Mouse (Mus musculus) stomach, embryonic 15.5 days (tissue): Measurements from ENCODE around the gene Srebf2. TPM values are rescaled to one million over a fixed set of nuclear protein-coding genes. Genes with fewer than 3 reads are reported as not detected.
A peak's percentile ranks its signal among the peaks of the same experiment; 100 is the strongest.

ENCODE experiments used
- ATAC-seq: fragments of 200-750 bp; cut with Nextera tagmentation; 2 replicates; pipeline ENCODE4 v1.8.0; 2017; ENCODE audit warnings: low read depth, moderate number of reproducible peaks, moderate TSS enrichment; ENCODE audit not compliant: insufficient read depth, low FRiP score
- H3K27ac ChIP-seq: fragments of 300-500 bp; sonication (generic); 2 replicates; pipeline ENCODE4 v1.5.1; 2015; ENCODE audit warnings: mild to moderate bottlenecking, inconsistent platforms
- H3K27me3 ChIP-seq: fragments of 300-500 bp; sonication (generic); replicated peaks from 2 replicates; pipeline ENCODE4 v1.6.1; 2015; ENCODE audit warnings: inconsistent platforms
- H3K36me3 ChIP-seq: fragments of 300-500 bp; sonication (generic); 2 replicates; pipeline ENCODE4 v1.6.1; 2015; ENCODE audit warnings: inconsistent platforms
- H3K4me1 ChIP-seq: fragments of 300-500 bp; sonication (generic); 2 replicates; pipeline ENCODE4 v1.6.1; 2015; ENCODE audit warnings: inconsistent platforms
- H3K4me2 ChIP-seq: fragments of 300-500 bp; sonication (generic); 2 replicates; pipeline ENCODE4 v1.6.1; 2015; ENCODE audit warnings: mild to moderate bottlenecking, inconsistent platforms
- H3K4me3 ChIP-seq: fragments of 300-500 bp; sonication (generic); replicated peaks from 2 replicates; pipeline ENCODE4 v1.5.1; 2015; ENCODE audit warnings: inconsistent platforms
- H3K9ac ChIP-seq: fragments of 300-500 bp; sonication (generic); 2 replicates; pipeline ENCODE4 v1.6.1; 2015; ENCODE audit warnings: inconsistent platforms
- H3K9me3 ChIP-seq: fragments of 300-500 bp; sonication (generic); 2 replicates; pipeline ENCODE4 v1.6.1; 2016; ENCODE audit warnings: inconsistent platforms
- WGBS: fragments of 180-500 bp; shearing (Covaris S2); methylation state at CpG from one replicate; pipeline ENCODE4 v1.1.7; 2015; 5-methylcytosine and 5-hydroxymethylcytosine counted together
- polyA plus RNA-seq: library from polyadenylated mRNA; unstranded; fragments of >200 nt; fragmentation: Nextera tagmentation; extraction: Ambion mirVana; gene quantifications from 2 replicates; pipeline ENCODE4 v1.2.1, GENCODE M21; 2015

Gene Srebf2
- polyA plus RNA-seq, 1 experiment from 2014 or later, result 152 TPM

GRCm38 (mm10) chr15:82158243-82159035, 11.5 kb downstream of the Srebf2 start:
- Histone ChIP-seq H3K4me1 (peaks cover 45% of the 10 kb centered on the region), H3K27me3 (no peaks in the 10 kb centered on the region), H3K36me3 (no peaks in the 10 kb centered on the region), H3K27ac (peak overlapping the region; percentile 77), H3K4me2 (peak overlapping the region; percentile 26; the same call in 1 of the 2 replicates), H3K9me3 (no peaks in the 10 kb centered on the region), H3K4me3 (no peak overlapping the region), H3K9ac (no peak overlapping the region)
- WGBS, result 37% methylated on average over 17 of the region's 17 CpGs
- ATAC-seq, result no peak; the same call in 1 of the 2 replicates

- Histone ChIP-seq H3K4me1 (peaks cover 52% of the 10 kb centered on the region), H3K4me3 (no peak overlapping the region), H3K36me3 (no peaks in the 10 kb centered on the region), H3K27ac (peak overlapping the region; percentile 77; the same call in 1 of the 2 replicates), H3K4me2 (no peak overlapping the region), H3K9me3 (no peaks in the 10 kb centered on the region), H3K9ac (no peak overlapping the region), H3K27me3 (no peaks in the 10 kb centered on the region)
- 73% methylated on average over 9 of the region's 9 CpGs for WGBS
- ATAC-seq, result no peak
Measured at GRCm38 (mm10) chr15:82159471-82159870, 12.5 kb downstream of the Srebf2 start.

GRCm38 (mm10) chr15:82160731-82161640, 14.0 kb downstream of the Srebf2 start:
- no peak overlapping the region for H3K4me3 ChIP-seq
- no peaks in the 10 kb centered on the region for H3K9me3 ChIP-seq
- no peaks in the 10 kb centered on the region for H3K27me3 ChIP-seq
- ATAC-seq, result no peak
- no peak overlapping the region for H3K9ac ChIP-seq
- 57% methylated on average over 11 of the region's 11 CpGs for WGBS
- 0 out of 2 replicates have a peak overlapping the region, but pooled peaks have one; percentile 18 for H3K27ac ChIP-seq
- H3K36me3 ChIP-seq, result no peaks in the 10 kb centered on the region
- peaks cover 53% of the 10 kb centered on the region for H3K4me1 ChIP-seq
- H3K4me2 ChIP-seq, result no peak overlapping the region

- H3K4me1 ChIP-seq, result peaks cover 60% of the 10 kb centered on the region
- no peaks in the 10 kb centered on the region for H3K36me3 ChIP-seq
- no peak overlapping the region for H3K27ac ChIP-seq
- H3K9me3 ChIP-seq, result no peaks in the 10 kb centered on the region
- 81% methylated on average over 12 of the region's 12 CpGs for WGBS
- no peak overlapping the region for H3K4me2 ChIP-seq
- H3K4me3 ChIP-seq, result no peak overlapping the region
- ATAC-seq, result no peak
- H3K27me3 ChIP-seq, result no peaks in the 10 kb centered on the region
- no peak overlapping the region for H3K9ac ChIP-seq
Measured at GRCm38 (mm10) chr15:82161965-82162600, 15.1 kb downstream of the Srebf2 start.

GRCm38 (mm10) chr15:82163356-82164060, 16.5 kb downstream of the Srebf2 start:
- Histone ChIP-seq H3K9ac (no peak overlapping the region), H3K4me1 (peaks cover 51% of the 10 kb centered on the region), H3K27ac (peak overlapping the region; percentile 80), H3K4me3 (no peak overlapping the region), H3K27me3 (no peaks in the 10 kb centered on the region), H3K36me3 (no peaks in the 10 kb centered on the region), H3K4me2 (0 out of 2 replicates have a peak overlapping the region, but pooled peaks have one; percentile 4), H3K9me3 (no peaks in the 10 kb centered on the region)
- ATAC-seq, result no peak
- WGBS, result 82% methylated on average over 10 of the region's 10 CpGs

- no peaks in the 10 kb centered on the region for H3K9me3 ChIP-seq
- no peak overlapping the region for H3K9ac ChIP-seq
- peak overlapping the region; percentile 80 for H3K27ac ChIP-seq
- peak; percentile 77 for ATAC-seq
- H3K27me3 ChIP-seq, result no peaks in the 10 kb centered on the region
- peaks cover 47% of the 10 kb centered on the region for H3K4me1 ChIP-seq
- no peak overlapping the region for H3K4me3 ChIP-seq
- H3K4me2 ChIP-seq, result 0 out of 2 replicates have a peak overlapping the region, but pooled peaks have one; percentile 4
- no peaks in the 10 kb centered on the region for H3K36me3 ChIP-seq
- WGBS, result 45% methylated on average over 4 of the region's 4 CpGs
Measured at GRCm38 (mm10) chr15:82164061-82164399, 17.0 kb downstream of the Srebf2 start.

- no peak overlapping the region for H3K9ac ChIP-seq
Measured at GRCm38 (mm10) chr15:82164496-82164895, 17.5 kb downstream of the Srebf2 start.

GRCm38 (mm10) chr15:82165332-82166239, 18.6 kb downstream of the Srebf2 start:
- Histone ChIP-seq H3K9me3 (no peaks in the 10 kb centered on the region), H3K27me3 (no peaks in the 10 kb centered on the region), H3K27ac (peak overlapping the region; percentile 83), H3K4me2 (peak overlapping the region; percentile 29; the same call in 1 of the 2 replicates), H3K9ac (no peak overlapping the region), H3K4me1 (peaks cover 41% of the 10 kb centered on the region), H3K36me3 (peaks cover 9% of the 10 kb centered on the region), H3K4me3 (no peak overlapping the region)
- ATAC-seq, result peak; percentile 51
- 51% methylated on average over 8 of the region's 8 CpGs for WGBS

More at GRCm38 (mm10) chr15:82164496-82164895, 17.5 kb downstream of the Srebf2 start:
- WGBS, result 56% methylated on average over 7 of the region's 7 CpGs
- Histone ChIP-seq H3K36me3 (no peaks in the 10 kb centered on the region), H3K27ac (peak overlapping the region; percentile 80), H3K4me1 (peaks cover 43% of the 10 kb centered on the region), H3K4me3 (no peak overlapping the region), H3K4me2 (0 out of 2 replicates have a peak overlapping the region, but pooled peaks have one; percentile 4), H3K9me3 (no peaks in the 10 kb centered on the region), H3K27me3 (no peaks in the 10 kb centered on the region)
- ATAC-seq, result peak; percentile 65

- Histone ChIP-seq H3K4me2 (peak overlapping the region; percentile 29), H3K9ac (no peak overlapping the region), H3K9me3 (no peaks in the 10 kb centered on the region), H3K4me3 (no peak overlapping the region), H3K27me3 (no peaks in the 10 kb centered on the region), H3K4me1 (peaks cover 32% of the 10 kb centered on the region), H3K27ac (peak overlapping the region; percentile 83), H3K36me3 (peaks cover 18% of the 10 kb centered on the region)
- 42% methylated on average over 22 of the region's 22 CpGs for WGBS
- no peak for ATAC-seq
Measured at GRCm38 (mm10) chr15:82166240-82167100, 19.5 kb downstream of the Srebf2 start.
